Mouse (Mus musculus) erythroblast, embryonic 14.5 days (primary cell): Measurements from ENCODE around the gene Dpyd.

Experiments
- GATA1 ChIP-seq: IDR thresholded peaks from 2 replicates; pipeline ENCODE4 v1.6.1; 2012; ENCODE audit warnings: low read length, inconsistent platforms, mixed read lengths
- TAL1 ChIP-seq: IDR thresholded peaks from 3 replicates; pipeline ENCODE4 v1.6.1; 2012; ENCODE audit warnings: low read length, inconsistent platforms, mixed read lengths

DNA sequence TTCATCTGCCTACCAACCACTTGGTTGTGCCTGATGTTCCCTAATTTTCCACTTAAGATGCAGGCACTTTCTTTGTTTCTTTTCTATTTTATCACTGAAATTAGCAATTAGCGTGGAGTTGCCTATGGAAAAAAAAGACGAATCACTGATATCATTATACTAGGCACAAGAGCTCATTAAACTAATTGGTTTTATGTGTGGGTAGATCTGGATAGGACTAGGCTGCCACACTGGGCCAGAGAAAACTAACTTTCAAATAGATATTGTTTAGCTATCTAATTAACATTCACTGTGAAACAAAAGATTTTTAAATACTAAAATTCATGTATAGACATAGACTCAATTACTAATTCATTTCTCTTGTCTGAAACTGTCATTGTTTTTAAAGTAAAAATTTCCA lies 313.9 kb downstream of the Dpyd start:
- TF ChIP-seq TAL1: no peak
- no peak for TF ChIP-seq GATA1
